Mouse (Mus musculus) testis, postnatal 14 days (tissue): Measurements from ENCODE around the gene Prr3.
"Not testable (repeated sequence)": the region's sequence is repeated elsewhere in the genome, so short reads cannot be mapped to it uniquely, and the experiment has no call there.

Experiments used
- DNase-seq: peaks from one replicate; pipeline ENCODE4 v3.0.0; 2021; ENCODE audit warnings: low spot score

The Prr3 gene

DNA sequence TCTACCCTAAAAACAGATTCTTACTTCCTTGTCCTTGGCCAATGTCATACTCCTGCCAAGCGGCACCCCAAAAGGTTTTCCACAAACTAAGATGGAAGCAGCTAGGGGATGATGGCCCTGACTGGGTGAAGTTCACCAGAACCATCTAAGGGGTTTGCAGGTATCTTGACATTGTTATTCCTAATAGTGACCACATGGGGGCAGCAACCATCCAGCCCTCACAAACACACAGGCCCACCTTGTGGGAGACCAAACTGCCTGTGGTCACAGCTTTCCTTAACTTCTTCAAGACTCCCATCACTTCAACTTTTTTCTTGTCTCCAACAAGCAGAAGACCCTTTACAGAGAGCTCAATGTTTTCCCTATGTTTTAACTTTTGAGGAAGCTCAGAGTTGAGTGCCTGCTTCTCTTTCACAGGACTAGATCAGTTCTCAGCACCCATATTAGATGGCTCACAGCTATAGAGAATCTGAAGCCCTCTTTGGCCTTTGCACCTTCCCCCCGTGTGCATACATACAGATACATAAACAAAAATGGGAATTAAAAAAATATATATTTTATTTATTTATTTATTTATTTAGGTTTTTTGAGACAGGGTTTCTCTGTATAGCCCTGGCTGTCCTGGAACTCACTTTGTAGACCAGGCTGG lies 42.2 kb downstream of the Prr3 start:
- DNase-seq: no peak

DNA sequence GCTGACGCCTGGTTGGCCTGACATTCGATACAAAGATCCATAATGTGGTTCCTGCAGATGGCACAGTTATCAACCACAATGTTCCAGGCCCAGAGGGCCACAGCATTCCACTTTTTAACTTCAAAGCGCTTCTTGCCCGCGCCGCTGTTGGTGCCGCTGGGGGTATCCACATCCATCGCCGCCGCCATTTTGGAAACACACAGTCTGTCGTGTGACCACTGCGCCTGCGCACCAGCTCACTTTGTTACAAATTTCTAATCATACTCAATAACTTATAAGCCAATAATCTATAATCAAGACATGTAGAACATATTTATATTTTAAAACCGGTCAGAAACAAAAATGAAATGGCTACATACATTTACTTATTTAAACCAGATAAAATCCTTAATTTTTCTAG lies 44.3 kb downstream of the Prr3 start:
- DNase-seq: not testable (repeated sequence)

DNA sequence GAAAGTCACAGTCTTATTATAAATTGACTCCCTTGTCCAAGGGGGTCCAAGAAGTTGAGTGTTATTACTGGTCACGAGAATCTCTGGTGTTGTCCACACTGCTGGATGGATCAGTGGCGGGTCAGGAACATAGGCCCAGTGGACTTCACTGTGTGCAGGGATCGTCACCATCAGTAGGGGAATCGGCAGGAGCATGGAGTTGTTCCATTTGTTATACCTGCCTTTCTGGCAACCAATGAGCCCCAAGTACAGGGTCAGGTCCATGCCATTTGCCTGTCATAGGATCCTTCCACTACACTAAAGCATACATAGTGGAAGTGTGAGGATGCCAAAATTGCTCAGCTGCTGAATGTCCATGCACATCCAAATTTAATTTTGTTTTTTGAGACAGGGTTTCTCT lies 47.4 kb downstream of the Prr3 start:
- no peak for DNase-seq

GRCm38 (mm10) chr17:35930627-35931026 lies 49.4 kb downstream of the Prr3 start:
- no peak for DNase-seq

GRCm38 (mm10) chr17:35929534-35929933 lies 50.5 kb downstream of the Prr3 start:
- DNase-seq: no peak

DNA sequence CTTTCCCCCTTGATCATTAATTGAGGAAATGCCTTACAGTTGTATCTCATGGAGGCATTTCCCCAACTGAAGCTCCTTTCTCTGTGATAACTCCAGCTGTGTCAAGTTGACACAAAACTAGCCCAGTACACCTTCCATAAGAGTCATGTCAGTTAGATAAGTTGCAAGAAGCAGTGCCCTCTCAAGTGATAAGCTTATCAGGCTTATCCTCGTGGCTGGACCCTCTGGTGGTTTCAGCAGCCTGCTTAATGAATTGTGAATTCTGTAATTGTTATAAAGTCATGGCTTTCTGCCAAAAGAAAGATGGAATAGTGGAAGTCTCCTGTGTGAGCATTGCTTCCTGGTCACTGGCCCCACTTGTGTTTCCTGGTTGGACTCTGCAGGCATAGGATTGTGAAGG lies 52.6 kb downstream of the Prr3 start:
- no peak for DNase-seq

- DNase-seq: no peak
These were observed 56.8 kb downstream of the Prr3 start for GRCm38 (mm10) chr17:35923281-35923680.

DNA sequence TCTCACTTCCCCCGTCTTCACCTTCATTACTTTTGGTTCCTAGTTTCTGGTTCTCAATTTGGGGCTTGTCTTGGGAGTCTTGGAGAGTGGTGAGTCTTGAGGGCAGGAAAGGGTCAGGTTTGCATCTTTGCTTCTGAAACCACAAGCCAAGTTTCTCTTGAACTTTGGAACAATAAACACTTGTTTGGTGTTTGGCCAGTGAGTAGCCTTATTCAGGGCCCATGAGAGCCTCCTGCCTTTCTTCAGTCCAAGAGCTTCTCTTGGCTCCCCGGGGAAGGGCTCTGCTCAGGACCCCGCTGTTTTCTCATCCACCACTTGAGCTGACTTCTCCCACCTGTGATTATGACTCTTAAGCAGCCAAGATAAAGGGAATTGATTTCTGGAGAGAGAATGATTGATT lies 57.5 kb downstream of the Prr3 start:
- DNase-seq: no peak
